Mouse (Mus musculus): ENCODE data around the gene Snx21.

- TF ChIP-seq CTCF (IDR thresholded peaks at IDR 0.05; ENCODE audit: low read depth, low read length) (no peak), POLR2A (IDR thresholded peaks at IDR 0.05; ENCODE audit: insufficient read depth, low read length) (no peak), EP300 (IDR thresholded peaks at IDR 0.05; ENCODE audit: insufficient read depth, low read depth, low read length) (no peak)
Measured at GRCm38 (mm10) chr2:164825521-164825920, 39.9 kb downstream of the Snx21 start.
